Comparison of ENCODE assay signal across 23 mouse cellular contexts in the genomic region with DNA sequence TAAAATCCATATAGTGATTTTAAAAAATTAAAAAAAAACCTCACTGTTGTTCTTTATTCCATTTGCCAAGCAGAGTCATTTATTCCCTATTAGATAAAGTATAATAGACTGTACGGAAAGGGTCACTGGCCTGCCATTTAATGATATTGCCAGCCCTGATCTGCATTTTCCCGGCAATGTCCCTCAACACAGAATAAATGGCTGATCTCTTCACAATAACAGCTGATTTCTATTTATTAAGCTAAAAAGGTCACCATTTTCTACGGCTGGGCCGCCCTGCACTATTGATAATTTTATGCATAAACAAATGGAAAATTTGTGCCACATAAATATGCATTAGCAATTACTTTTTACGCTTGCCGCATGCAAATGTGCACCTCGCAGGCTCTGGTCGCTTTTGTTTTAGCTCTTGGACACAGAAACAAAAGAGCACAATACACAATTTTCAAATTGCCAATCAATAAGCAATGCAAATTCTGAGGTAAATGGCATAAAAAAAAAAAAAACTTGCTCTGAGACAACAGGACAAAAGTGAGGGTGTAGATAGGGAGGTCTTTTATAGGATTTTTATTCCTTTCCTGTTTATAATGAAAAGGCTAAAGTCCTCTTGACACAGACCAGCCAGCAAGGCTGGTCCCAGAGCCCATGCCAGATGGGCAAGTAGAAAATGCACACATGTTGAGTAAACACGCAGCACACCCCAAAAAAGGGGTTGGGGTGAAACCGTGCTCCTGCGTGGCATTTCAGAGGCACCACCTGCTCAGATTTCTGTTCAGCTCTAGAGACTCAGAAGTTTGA.
A peak's percentile ranks its signal among the peaks of the same experiment; 100 is the strongest.
DNase-seq lines count a peak whose midpoint lies in the region; ATAC-seq and TF ChIP-seq lines count a peak whose summit lies in the region.
"Had no signal": no experiment of that assay in that cellular context is flagged by ENCODE, and none has a peak within 500 bp of the region (broad histone marks: within the 10 kb centered on the region; RNA-seq: fewer than 3 reads in every experiment).

No protein-coding gene starts in this region.

- H3K27ac ChIP-seq in forebrain, embryonic 14.5 days (ENCODE audit: low read depth, low read length), result peak overlapping the region; percentile 46; the same call in 1 of the 2 replicates
- no peak overlapping the region for H3K27ac ChIP-seq in forebrain, postnatal 0 days (ENCODE audit: low read depth, low read length)
- peak overlapping the region; percentile 55; the same call in 1 of the 2 replicates for H3K27ac ChIP-seq in lung, embryonic 15.5 days
- peak overlapping the region; percentile 65 for H3K27ac ChIP-seq in forebrain, embryonic 15.5 days (replicated peaks)
- no peak overlapping the region for H3K27ac ChIP-seq in liver, embryonic 14.5 days
- H3K27ac ChIP-seq: embryonic facial prominence, embryonic 13.5 days; heart, embryonic 10.5 days; hindbrain, embryonic 15.5 days; kidney, embryonic 15.5 days; limb, embryonic 12.5 days; neural tube, embryonic 13.5 days had no signal

- no peaks in the 10 kb centered on the region for H3K27me3 ChIP-seq in forebrain, embryonic 14.5 days (replicated peaks; ENCODE audit: control insufficient read depth, insufficient read depth, low read length)
- no peaks in the 10 kb centered on the region for H3K27me3 ChIP-seq in forebrain, postnatal 0 days (ENCODE audit: insufficient read depth, low read length)
- H3K27me3 ChIP-seq in lung, embryonic 15.5 days, result no peaks in the 10 kb centered on the region
- H3K27me3 ChIP-seq in forebrain, embryonic 15.5 days, result no peaks in the 10 kb centered on the region
- no peaks in the 10 kb centered on the region for H3K27me3 ChIP-seq in liver, embryonic 14.5 days (ENCODE audit: control insufficient read depth, insufficient read depth, low read length)
- H3K27me3 ChIP-seq: embryonic facial prominence, embryonic 13.5 days; hindbrain, embryonic 15.5 days; kidney, embryonic 15.5 days; limb, embryonic 12.5 days; neural tube, embryonic 13.5 days had no signal

- H3K4me1 ChIP-seq in forebrain, embryonic 14.5 days (ENCODE audit: control insufficient read depth, insufficient read depth, low read length), result peaks cover 9% of the 10 kb centered on the region
- H3K4me1 ChIP-seq in forebrain, postnatal 0 days (ENCODE audit: insufficient read depth), result 0 out of 2 replicates have a peak, but pooled peaks cover 5% of the 10 kb centered on the region
- peaks cover 7% of the 10 kb centered on the region; the same call in 1 of the 2 replicates for H3K4me1 ChIP-seq in lung, embryonic 15.5 days
- peaks cover 15% of the 10 kb centered on the region for H3K4me1 ChIP-seq in forebrain, embryonic 15.5 days
- H3K4me1 ChIP-seq in liver, embryonic 14.5 days (replicated peaks; ENCODE audit: control insufficient read depth in 2 of 2, insufficient read depth in 2 of 2, low read length in 1 of 2), result peaks cover 0 to 2% of the 10 kb centered on the region in 2 experiments; a peak in 1 of 4 replicates
- H3K4me1 ChIP-seq: embryonic facial prominence, embryonic 13.5 days; heart, embryonic 10.5 days; kidney, embryonic 15.5 days; limb, embryonic 12.5 days had no signal

- H3K4me2 ChIP-seq in forebrain, embryonic 14.5 days (ENCODE audit: low read length), result peak overlapping the region; percentile 26; the same call in 1 of the 2 replicates
- no peak overlapping the region for H3K4me2 ChIP-seq in forebrain, postnatal 0 days (ENCODE audit: low read depth)
- H3K4me2 ChIP-seq in lung, embryonic 15.5 days, result no peak overlapping the region
- H3K4me2 ChIP-seq in forebrain, embryonic 15.5 days (replicated peaks), result peak overlapping the region; percentile 19
- peak overlapping the region; percentile 24; the same call in 1 of the 2 replicates for H3K4me2 ChIP-seq in liver, embryonic 14.5 days (ENCODE audit: low read depth)
- H3K4me2 ChIP-seq: embryonic facial prominence, embryonic 13.5 days; hindbrain, embryonic 15.5 days; kidney, embryonic 15.5 days; limb, embryonic 12.5 days; neural tube, embryonic 13.5 days had no signal

- no peak overlapping the region for H3K4me3 ChIP-seq in forebrain, embryonic 14.5 days (ENCODE audit: low read depth, low read length)
- no peak overlapping the region for H3K4me3 ChIP-seq in forebrain, postnatal 0 days (ENCODE audit: low read depth, low read length)
- no peak overlapping the region for H3K4me3 ChIP-seq in lung, embryonic 15.5 days
- H3K4me3 ChIP-seq in forebrain, embryonic 15.5 days, result no peak overlapping the region
- no peak overlapping the region for H3K4me3 ChIP-seq in liver, embryonic 14.5 days (ENCODE audit: insufficient read depth in 1 of 2, low read depth in 2 of 2, low read length in 2 of 2)
- H3K4me3 ChIP-seq: embryonic facial prominence, embryonic 13.5 days; heart, embryonic 10.5 days; hindbrain, embryonic 15.5 days; kidney, embryonic 15.5 days; limb, embryonic 12.5 days; neural tube, embryonic 13.5 days had no signal

- TF ChIP-seq EP300 in liver, embryonic 14.5 days (IDR thresholded peaks at IDR 0.05; ENCODE audit: low read depth), result no peak

- TF ChIP-seq CTCF in forebrain, postnatal 0 days (IDR thresholded peaks at IDR 0.05; ENCODE audit: low read depth), result no peak
- TF ChIP-seq CTCF in liver, embryonic 14.5 days (IDR thresholded peaks at IDR 0.05; ENCODE audit: low read depth), result no peak

- no peaks in the 10 kb centered on the region for H3K36me3 ChIP-seq in forebrain, embryonic 14.5 days (ENCODE audit: control insufficient read depth, insufficient read depth, low read length)
- H3K36me3 ChIP-seq in forebrain, postnatal 0 days (ENCODE audit: insufficient read depth), result no peaks in the 10 kb centered on the region
- H3K36me3 ChIP-seq in lung, embryonic 15.5 days, result no peaks in the 10 kb centered on the region
- H3K36me3 ChIP-seq in forebrain, embryonic 15.5 days, result no peaks in the 10 kb centered on the region
- H3K36me3 ChIP-seq in liver, embryonic 14.5 days (replicated peaks; ENCODE audit: control insufficient read depth, insufficient read depth, low read depth), result no peaks in the 10 kb centered on the region
- H3K36me3 ChIP-seq: embryonic facial prominence, embryonic 13.5 days; G1E; heart, embryonic 10.5 days; hindbrain, embryonic 15.5 days; kidney, embryonic 15.5 days; limb, embryonic 12.5 days; neural tube, embryonic 13.5 days had no signal

- H3K9me3 ChIP-seq in forebrain, embryonic 14.5 days (replicated peaks; ENCODE audit: control insufficient read depth, low read length), result no peaks in the 10 kb centered on the region
- H3K9me3 ChIP-seq in forebrain, postnatal 0 days (ENCODE audit: low read length), result no peaks in the 10 kb centered on the region
- no peaks in the 10 kb centered on the region for H3K9me3 ChIP-seq in lung, embryonic 15.5 days
- H3K9me3 ChIP-seq in forebrain, embryonic 15.5 days, result no peaks in the 10 kb centered on the region
- no peaks in the 10 kb centered on the region for H3K9me3 ChIP-seq in liver, embryonic 14.5 days (ENCODE audit: control insufficient read depth, low read length)
- H3K9me3 ChIP-seq: embryonic facial prominence, embryonic 13.5 days; heart, embryonic 10.5 days; hindbrain, embryonic 15.5 days; kidney, embryonic 15.5 days; limb, embryonic 12.5 days; neural tube, embryonic 13.5 days had no signal

- H3K9ac ChIP-seq in forebrain, embryonic 14.5 days (ENCODE audit: low read length), result no peak overlapping the region
- H3K9ac ChIP-seq in forebrain, postnatal 0 days, result no peak overlapping the region
- no peak overlapping the region for H3K9ac ChIP-seq in lung, embryonic 15.5 days
- H3K9ac ChIP-seq in forebrain, embryonic 15.5 days (replicated peaks), result no peak overlapping the region
- H3K9ac ChIP-seq in liver, embryonic 14.5 days (replicated peaks), result no peak overlapping the region
- H3K9ac ChIP-seq: embryonic facial prominence, embryonic 13.5 days; hindbrain, embryonic 15.5 days; kidney, embryonic 15.5 days; limb, embryonic 12.5 days; neural tube, embryonic 13.5 days had no signal

- peak; percentile 76 for DNase-seq in forebrain, embryonic 14.5 days (ENCODE audit: low spot score)
- DNase-seq in forebrain, postnatal 0 days, result no peak
- no peak for DNase-seq in lung, postnatal 10 days
- no peak for DNase-seq in liver, embryonic 14.5 days (ENCODE audit: low read depth in 3 of 3, low spot score in 3 of 3)
- no peak for DNase-seq in layer of hippocampus, adult 9-10 months (ENCODE audit: low spot score)
- no peak for DNase-seq in gastrocnemius, postnatal 25 days
- DNase-seq: adrenal gland, postnatal 10 days; cerebellum, postnatal 10 days; gastrocnemius, postnatal 14 days; kidney, postnatal 4 days; right cerebral cortex, postnatal 14 days; spleen, adult 18-20 months had no signal

- 12% methylated on average over 11 of the region's 11 CpGs for WGBS in forebrain, embryonic 14.5 days
- WGBS in forebrain, postnatal 0 days, result 22% methylated on average over 11 of the region's 11 CpGs
- 79% methylated on average over 11 of the region's 11 CpGs for WGBS in lung, embryonic 15.5 days
- 16% methylated on average over 11 of the region's 11 CpGs for WGBS in forebrain, embryonic 15.5 days
- 71% methylated on average over 11 of the region's 11 CpGs for WGBS in liver, embryonic 14.5 days (ENCODE audit: insufficient replicate concordance)

- peak; percentile 70 for ATAC-seq in forebrain, embryonic 14.5 days
- ATAC-seq in forebrain, postnatal 0 days, result no peak
- no peak for ATAC-seq in lung, embryonic 15.5 days (ENCODE audit: borderline replicate concordance, extremely low read depth, low FRiP score, low TSS enrichment)
- peak; percentile 70 for ATAC-seq in forebrain, embryonic 15.5 days (replicated peaks)
- no peak for ATAC-seq in liver, embryonic 14.5 days (ENCODE audit: insufficient read depth)
- ATAC-seq: activated CD4-positive, CD25-positive, alpha-beta regulatory T cell, adult 4 months; intestine, postnatal 0 days had no signal

Comparison
In these comparisons a context has a peak if more than half of its experiments do, and no peak if none do; other contexts are left out.
1. ATAC-seq: peak in forebrain, embryonic 14.5 days (single experiment) and forebrain, embryonic 15.5 days (single experiment); none in forebrain, postnatal 0 days (single experiment), lung, embryonic 15.5 days (single experiment) and liver, embryonic 14.5 days (single experiment).
2. H3K27ac ChIP-seq: peak in forebrain, embryonic 14.5 days (single experiment), lung, embryonic 15.5 days (single experiment) and forebrain, embryonic 15.5 days (single experiment); none in forebrain, postnatal 0 days (single experiment) and liver, embryonic 14.5 days (single experiment).
3. H3K4me2 ChIP-seq: peak in forebrain, embryonic 14.5 days (single experiment), forebrain, embryonic 15.5 days (single experiment) and liver, embryonic 14.5 days (single experiment); none in forebrain, postnatal 0 days (single experiment) and lung, embryonic 15.5 days (single experiment).